Mouse (Mus musculus): ENCODE data around the gene Fbxl20. TPM values are rescaled to one million over a fixed set of nuclear protein-coding genes. Genes with fewer than 3 reads are reported as not detected.

Fbxl20 gene
- 44.7 TPM for polyA plus RNA-seq (2017; shearing (Covaris generic))

DNA sequence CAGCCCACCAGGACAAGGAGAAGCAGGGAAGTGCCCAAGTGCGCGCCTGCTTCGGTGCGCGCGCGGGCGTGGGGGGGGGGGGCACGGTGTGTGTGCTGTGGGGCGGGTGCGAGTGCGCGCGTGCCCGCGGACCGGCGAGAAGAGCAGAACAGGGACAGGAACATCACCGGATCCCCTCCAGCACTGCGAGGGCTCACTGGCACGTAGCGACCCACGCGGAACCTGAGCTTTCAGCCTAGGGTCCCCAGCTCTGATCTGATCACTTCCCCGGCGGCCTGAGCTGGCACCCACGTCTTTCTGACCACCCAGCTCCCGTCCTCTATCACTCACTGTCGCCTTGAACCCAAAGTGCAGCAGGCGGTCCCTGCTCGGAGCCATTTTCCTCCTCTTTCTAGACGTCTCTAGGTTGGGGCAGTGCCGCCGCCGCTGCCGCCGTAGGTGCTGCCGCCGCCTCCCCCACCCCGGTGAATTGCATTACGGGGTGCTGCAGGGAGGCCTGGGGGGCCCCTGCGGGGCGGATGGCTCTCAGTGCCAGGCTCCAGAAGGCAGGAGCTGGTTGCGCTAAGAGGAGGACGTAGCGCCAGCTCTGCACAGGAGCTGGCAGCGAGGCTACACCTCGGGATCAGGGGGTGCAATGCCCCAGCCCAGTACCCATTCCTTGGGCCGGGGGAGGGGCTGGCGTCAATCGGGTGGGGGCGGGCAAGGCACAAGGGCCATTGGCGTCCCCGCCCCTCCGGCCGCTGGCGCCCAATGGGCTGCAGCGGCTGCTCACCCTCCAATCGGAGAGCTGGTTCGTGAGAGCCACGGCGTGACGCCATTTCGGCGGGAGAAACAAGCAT is at the start of gene Fbxl20:
Gene Fbxl20, minus strand, starts transcription at position 618 of the 839 bp plus-strand sequence.

DNA sequence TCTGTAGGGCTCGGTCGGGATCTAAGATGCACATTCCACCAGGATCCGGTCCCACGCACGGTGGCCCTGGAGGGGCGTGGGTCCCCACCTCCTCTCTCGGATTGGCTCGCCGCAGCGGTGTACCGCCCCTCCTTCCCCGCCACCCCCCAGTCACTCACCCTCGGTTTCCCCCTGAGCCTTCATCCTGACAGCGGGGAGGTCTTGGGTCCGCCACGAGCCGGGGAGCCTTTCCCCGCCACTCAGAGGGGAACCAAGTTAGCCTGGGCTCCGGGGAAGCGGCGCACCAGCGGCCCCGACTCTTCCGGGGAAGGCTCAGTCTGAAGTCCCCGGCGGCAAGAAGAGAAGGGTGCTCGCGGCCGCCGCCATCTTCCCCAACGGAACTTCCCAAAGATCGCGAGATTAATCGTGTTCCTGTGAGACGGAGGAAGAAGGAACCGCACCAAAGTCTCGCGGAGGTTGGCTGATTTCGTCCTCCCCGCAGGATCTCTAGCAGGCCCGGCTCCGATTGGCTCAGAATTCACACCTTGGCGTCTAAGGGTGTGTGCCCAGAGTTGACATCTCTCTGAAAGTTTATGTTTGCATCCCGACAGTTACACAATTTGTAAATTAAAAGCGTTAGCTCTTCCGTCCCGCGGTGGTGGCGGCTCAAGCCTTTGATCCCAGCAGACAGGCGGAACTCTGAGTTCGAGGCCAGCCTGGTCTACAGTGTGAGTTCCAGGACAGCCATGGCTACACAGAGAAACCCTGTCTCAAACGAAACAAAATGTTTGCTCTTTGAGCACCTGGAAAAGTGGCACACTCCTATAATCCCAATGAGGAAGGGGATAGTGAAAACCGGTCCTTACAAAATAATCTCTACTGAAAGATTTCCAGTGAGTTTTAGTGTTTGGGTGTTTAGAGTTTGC is 43.0 kb upstream of the Fbxl20 start, which contains the start of gene Med1:
Gene Med1, minus strand, starts transcription at position 393 of the 905 bp plus-strand sequence.

DNA sequence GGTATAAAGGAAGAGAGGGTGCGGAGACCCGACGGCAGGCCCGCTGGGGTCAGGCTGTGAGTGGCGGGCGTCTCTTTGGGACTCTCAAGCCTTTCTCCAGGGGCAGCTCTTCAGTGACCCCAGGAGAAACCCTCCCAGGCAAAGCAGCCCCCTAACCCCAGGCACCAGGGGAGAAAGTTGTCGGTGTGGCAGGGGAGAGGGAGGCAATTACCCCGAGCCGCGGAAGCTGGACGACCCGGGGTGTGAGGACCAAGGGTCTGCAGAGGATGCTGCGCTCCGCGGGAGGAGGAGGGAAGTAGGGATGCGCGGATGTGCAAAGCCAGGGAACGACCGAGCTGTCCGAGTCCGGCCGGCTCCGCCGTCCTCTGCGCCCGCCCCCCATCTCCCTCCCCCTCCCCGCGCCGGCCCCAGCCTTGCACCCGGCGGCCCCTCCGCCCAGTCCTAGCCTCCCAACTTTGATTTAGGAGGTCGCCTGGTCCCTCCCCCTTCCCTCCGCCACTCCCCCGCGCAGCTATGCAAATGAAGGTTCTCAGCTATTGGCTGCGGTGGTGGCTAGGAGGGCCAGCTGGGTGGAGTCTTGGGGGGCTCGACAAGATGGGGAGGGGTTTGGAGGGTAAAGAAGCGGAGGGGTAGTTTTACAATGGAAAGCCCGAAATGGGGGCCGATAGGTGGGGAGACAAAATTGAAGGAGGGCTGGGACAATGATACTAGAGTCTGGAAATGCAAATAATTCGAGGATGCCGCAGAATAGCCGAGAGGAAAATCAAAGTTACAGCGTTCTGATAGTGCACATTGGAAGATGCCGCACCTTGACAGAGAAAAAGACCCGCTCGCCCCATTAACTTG is 97.0 kb downstream of the Fbxl20 start, which contains the start of gene Stac2:
Gene Stac2, minus strand, starts transcription at position 474 of the 846 bp plus-strand sequence.

Other genes starting within 250 kb of the Fbxl20 start
- gene Plxdc1, start 164.0 kb downstream of the Fbxl20 start, polyA plus RNA-seq (2017; shearing (Covaris generic)) = 0.32 TPM
- gene Arl5c, start 154.2 kb downstream of the Fbxl20 start, polyA plus RNA-seq (2017; shearing (Covaris generic)) = 99.2 TPM
- gene Cacnb1, start 127.4 kb downstream of the Fbxl20 start, polyA plus RNA-seq (2017; shearing (Covaris generic)) = 18.1 TPM
- 2,102 TPM for gene Rpl19, start 123.7 kb downstream of the Fbxl20 start, polyA plus RNA-seq (2017; shearing (Covaris generic))
- gene Stac2, start 96.9 kb downstream of the Fbxl20 start, polyA plus RNA-seq (2017; shearing (Covaris generic)) = not detected
- 58.6 TPM for gene Med1, start 42.9 kb upstream of the Fbxl20 start, polyA plus RNA-seq (2017; shearing (Covaris generic))
- 22.2 TPM for gene Cdk12, start 52.7 kb upstream of the Fbxl20 start, polyA plus RNA-seq (2017; shearing (Covaris generic))
- gene Neurod2, start 179.2 kb upstream of the Fbxl20 start, polyA plus RNA-seq (2017; shearing (Covaris generic)) = not detected
- not detected for gene Ppp1r1b, start 198.0 kb upstream of the Fbxl20 start, polyA plus RNA-seq (2017; shearing (Covaris generic))
- 62.8 TPM for gene Stard3, start 208.0 kb upstream of the Fbxl20 start, polyA plus RNA-seq (2017; shearing (Covaris generic))
- not detected for gene Tcap, start 233.4 kb upstream of the Fbxl20 start, polyA plus RNA-seq (2017; shearing (Covaris generic))
- gene Pnmt, start 236.0 kb upstream of the Fbxl20 start, polyA plus RNA-seq (2017; shearing (Covaris generic)) = not detected